Mouse (Mus musculus): ENCODE results near the gene Ssr4. TPM values are rescaled to one million over a fixed set of nuclear protein-coding genes. Genes with fewer than 3 reads are reported as not detected.

Gene Ssr4
- total RNA-seq, 2 experiments from 2014 or later, result 70.2 to 76.6 TPM

GRCm38 (mm10) chrX:73798502-73798901, 11.7 kb downstream of the Ssr4 start:
- peak; percentile 62 for DNase-seq (ENCODE audit: low spot score)

GRCm38 (mm10) chrX:73805814-73806213, 19.0 kb downstream of the Ssr4 start:
- no peak for DNase-seq (ENCODE audit: low spot score)

GRCm38 (mm10) chrX:73815072-73815471, 28.2 kb downstream of the Ssr4 start:
- DNase-seq (ENCODE audit: low spot score), result no peak

GRCm38 (mm10) chrX:73816596-73817314, 29.9 kb downstream of the Ssr4 start:
- no peak for DNase-seq (ENCODE audit: low spot score)

GRCm38 (mm10) chrX:73823747-73824146, 36.9 kb downstream of the Ssr4 start:
- DNase-seq (ENCODE audit: low spot score), result no peak

- peak; percentile 2 for DNase-seq (ENCODE audit: low spot score)
These were observed 37.6 kb downstream of the Ssr4 start, which contains the start of gene Pdzd4 for GRCm38 (mm10) chrX:73824185-73825151. Pdzd4 (minus strand) TSS chrX:73824969.

- DNase-seq (ENCODE audit: low spot score), result no peak
These were observed 48.9 kb downstream of the Ssr4 start for GRCm38 (mm10) chrX:73835731-73836130.

GRCm38 (mm10) chrX:73836691-73837090, 49.9 kb downstream of the Ssr4 start:
- no peak for DNase-seq (ENCODE audit: low spot score)

Other genes starting within 250 kb of the Ssr4 start
- not detected for gene Dusp9, start 147.6 kb upstream of the Ssr4 start, total RNA-seq (2021)
- 10 to 100 TPM in 1 of 2 experiments, 1 to 10 TPM in 1; 8.6 to 11.6 TPM for gene Pnck, start 126.9 kb upstream of the Ssr4 start, total RNA-seq (2021)
- gene Slc6a8, start 113.9 kb upstream of the Ssr4 start, total RNA-seq (2021), result 100 to 1,000 TPM; 108 to 141 TPM
- gene Bcap31, start 70.9 kb upstream of the Ssr4 start, total RNA-seq (2021), result 10 to 100 TPM; 54.2 to 63.8 TPM
- 10 to 100 TPM; 18.7 to 21.2 TPM for gene Abcd1, start 70.4 kb upstream of the Ssr4 start, total RNA-seq (2021)
- under 1 TPM; 0.68 to 0.69 TPM for gene Plxnb3, start 29.9 kb upstream of the Ssr4 start, total RNA-seq (2021)
- gene Srpk3, start 12.6 kb upstream of the Ssr4 start, total RNA-seq (2021), result 10 to 100 TPM; 34.1 to 35.2 TPM
- gene Idh3g, start 131 bp upstream of the Ssr4 start, total RNA-seq (2021), result 100 to 1,000 TPM; 375 to 389 TPM
- 1 to 10 TPM in 1 of 2 experiments, under 1 TPM in 1; 0.66 to 1.0 TPM for gene Pdzd4, start 37.9 kb downstream of the Ssr4 start, total RNA-seq (2021)
- gene Avpr2, start 105.1 kb downstream of the Ssr4 start, total RNA-seq (2021), result not detected
- 1 to 10 TPM; 1.5 to 2.7 TPM for gene L1cam, start 109.1 kb downstream of the Ssr4 start, total RNA-seq (2021)
- under 1 TPM; 0.33 to 0.43 TPM for gene Arhgap4, start 134.8 kb downstream of the Ssr4 start, total RNA-seq (2021)
- gene Naa10, start 134.9 kb downstream of the Ssr4 start, total RNA-seq (2021), result 10 to 100 TPM; 50.2 to 56.5 TPM
- gene Renbp, start 143.8 kb downstream of the Ssr4 start, total RNA-seq (2021), result 1 to 10 TPM; 1.6 to 2.0 TPM
- gene Hcfc1, start 179.3 kb downstream of the Ssr4 start, total RNA-seq (2021), result 10 to 100 TPM; 30.2 to 31.9 TPM
- gene Irak1, start 236.9 kb downstream of the Ssr4 start, total RNA-seq (2021), result 10 to 100 TPM; 35.6 to 36.1 TPM

Data from gastrocnemius, adult 18-20 months (tissue).